Mouse (Mus musculus) liver, postnatal 0 days (tissue): ENCODE data around the gene Cd48.

Source experiments
- CTCF ChIP-seq: sonication (generic); IDR thresholded peaks from 2 replicates; pipeline ENCODE4 v1.5.1; 2016; ENCODE audit warnings: antibody characterized with exemption, low read depth
- EP300 ChIP-seq: IDR thresholded peaks from 2 replicates; pipeline ENCODE4 v1.6.1; 2016; ENCODE audit warnings: antibody characterized with exemption, low read depth, mild to moderate bottlenecking

- TF ChIP-seq CTCF: no peak
- peak; percentile 65; the same call in 1 of the 2 replicates for TF ChIP-seq EP300
Observed at GRCm38 (mm10) chr1:171674467-171674866, 7.3 kb upstream of the Cd48 start.
